Mouse (Mus musculus) kidney, adult 11 months (tissue): ENCODE measurements around the gene Nipbl.
"Not testable (repeated sequence)": the region's sequence is repeated elsewhere in the genome, so short reads cannot be mapped to it uniquely, and the experiment has no call there.

ENCODE experiments used
- DNase-seq: peaks from one replicate; pipeline ENCODE4 v3.0.0; 2022

Gene Nipbl

DNA sequence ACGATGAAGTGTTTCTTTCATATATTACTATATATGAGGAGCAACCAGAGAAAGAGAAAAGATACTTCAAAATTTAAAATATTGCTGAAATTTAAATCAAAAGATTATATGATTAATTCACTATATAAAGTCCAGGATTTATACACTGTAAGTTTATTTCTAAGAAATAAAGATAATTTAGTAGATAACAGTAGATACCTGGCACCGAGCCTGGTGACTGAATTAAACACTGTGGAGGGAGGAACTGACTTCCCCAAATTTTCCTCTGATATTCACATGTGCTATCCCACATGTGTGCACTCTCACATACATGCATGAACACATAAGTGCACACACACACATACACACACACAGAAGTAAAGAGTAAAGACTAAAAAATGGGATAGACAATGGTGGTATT is 162.1 kb downstream of the Nipbl start:
- DNase-seq = no peak

DNA sequence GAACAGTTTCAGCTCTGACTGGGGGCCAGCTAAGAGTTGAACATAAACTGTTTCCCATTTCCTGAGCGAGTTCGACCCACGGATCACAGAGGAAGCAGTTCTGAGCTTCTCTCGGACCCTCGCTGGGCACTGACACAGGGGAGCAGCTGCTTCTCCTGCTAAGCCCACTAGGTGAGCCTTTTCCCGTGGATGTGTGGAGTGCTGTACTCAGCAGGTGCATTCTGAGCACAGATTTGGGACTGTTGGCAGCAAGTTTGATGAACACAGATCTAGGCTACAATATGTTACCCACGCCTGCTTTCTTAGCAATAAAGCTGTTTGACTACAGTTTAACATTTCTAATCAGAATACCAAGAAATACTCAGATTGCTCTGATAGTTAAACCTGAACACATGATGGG is 162.6 kb downstream of the Nipbl start:
- no peak for DNase-seq

DNA sequence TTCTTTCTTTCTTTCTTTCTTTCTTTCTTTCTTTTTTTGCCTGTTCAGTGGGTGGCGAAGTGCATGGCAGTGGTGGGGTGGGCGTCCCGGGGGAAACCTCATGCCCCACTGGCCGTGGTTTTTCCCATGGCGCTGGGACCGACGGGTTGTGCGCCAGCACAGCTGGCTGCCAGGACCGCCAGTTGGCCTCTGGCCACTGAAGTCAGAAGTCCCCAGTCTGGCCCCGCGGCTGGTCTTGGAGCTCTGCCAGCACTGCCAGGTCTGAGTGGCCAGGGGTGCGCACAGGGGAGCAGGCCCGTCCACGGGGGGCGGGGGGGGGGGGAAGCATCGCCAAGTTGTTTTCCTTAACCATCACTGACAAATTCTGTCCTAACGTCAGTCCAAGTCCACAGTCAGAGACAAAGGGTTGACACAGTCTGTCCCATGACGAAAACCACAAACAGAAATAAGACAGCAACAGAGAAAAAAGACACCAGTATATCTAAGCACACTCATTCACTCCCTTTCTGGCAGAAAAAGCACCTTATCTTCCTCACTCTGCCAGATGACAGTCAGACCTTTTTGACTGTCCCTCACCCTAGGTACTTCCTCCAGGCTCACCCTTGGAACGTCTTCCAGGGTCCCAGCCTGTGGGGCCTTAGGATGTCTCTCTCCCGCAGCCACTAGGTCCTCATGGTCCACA is 164.2 kb downstream of the Nipbl start:
- peak; percentile 60 for DNase-seq

DNA sequence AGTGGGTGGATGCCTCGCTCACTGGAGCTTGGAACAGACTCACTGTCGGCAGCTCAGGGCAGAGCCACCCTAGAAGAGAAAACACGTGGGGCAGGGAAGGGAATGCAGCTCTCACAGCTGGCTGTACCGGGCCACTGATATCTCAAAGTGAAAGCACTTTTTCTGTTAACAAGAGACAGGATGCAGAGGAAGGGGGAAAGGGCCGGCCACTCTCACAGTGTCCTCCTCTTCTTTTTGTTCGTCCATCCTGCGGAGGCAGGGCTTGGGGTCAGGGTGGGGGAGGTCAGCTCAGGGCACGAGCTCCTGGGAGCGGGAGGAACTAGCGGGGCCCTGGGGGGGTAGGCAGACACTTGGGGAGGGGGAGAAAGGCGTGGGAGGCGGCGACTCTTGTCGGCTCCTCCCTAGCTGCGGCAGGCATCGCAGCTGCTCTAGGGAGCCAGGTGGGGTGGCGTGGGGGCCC is 164.9 kb downstream of the Nipbl start:
- DNase-seq = peak; percentile 21

DNA sequence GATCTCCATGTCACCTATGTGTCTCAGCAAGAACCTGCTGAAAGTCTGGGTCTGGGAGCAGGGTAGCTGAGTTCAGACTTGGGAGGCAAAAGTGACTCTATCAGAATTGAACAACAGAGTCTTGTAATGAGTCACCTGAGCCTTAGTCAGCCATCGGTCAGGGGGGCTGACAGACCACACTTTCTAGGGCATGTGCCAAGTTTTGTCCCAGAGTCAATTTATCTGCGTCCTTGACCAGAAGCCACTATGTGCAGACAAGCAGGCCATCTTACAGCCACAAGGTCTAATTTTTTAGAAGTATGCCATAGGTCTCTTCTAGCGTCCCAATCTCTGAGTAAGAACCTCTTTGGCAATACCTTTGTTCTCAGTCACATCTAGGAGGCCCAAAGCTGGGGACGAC is 166.3 kb downstream of the Nipbl start:
- not testable (repeated sequence) for DNase-seq

DNA sequence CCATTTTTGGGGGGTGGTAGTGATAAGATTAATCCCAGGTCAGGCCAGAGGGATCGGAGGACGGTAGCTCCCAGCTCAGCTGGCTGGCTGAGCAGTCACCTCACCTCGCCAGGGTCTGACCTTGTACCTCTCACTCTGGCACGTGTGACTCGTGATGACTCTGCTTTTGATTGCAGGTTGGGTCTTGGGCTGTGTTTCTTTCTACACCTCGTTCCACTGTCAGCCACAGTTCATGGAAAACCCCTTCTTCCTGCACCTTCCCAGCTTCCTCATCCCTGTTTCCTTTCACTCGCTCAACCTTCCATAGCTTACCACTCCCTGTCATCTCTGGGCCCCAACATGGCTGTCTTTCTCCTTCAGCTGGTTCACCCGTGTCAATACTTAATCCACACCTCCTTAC is 172.3 kb downstream of the Nipbl start:
- no peak for DNase-seq

DNA sequence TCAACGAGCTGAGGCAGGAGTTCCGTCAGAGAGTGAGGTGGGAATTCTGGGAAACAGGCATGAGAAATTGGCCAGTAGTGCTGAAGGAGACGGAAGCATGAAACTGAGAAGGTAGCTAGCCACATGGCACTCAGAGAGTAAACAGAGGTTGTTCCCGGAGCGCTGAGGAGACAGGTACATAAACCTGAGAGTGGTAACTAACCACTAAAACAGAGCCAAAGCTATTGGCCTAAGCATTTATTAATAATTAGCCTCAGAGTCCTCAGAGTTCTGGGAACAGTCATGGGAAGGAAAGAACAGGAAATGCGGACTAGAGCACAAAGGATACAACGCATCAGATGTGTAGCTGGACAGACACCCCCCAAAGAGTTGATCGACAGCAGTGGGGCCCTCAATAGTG is 176.0 kb downstream of the Nipbl start:
- DNase-seq = peak; percentile 14

DNA sequence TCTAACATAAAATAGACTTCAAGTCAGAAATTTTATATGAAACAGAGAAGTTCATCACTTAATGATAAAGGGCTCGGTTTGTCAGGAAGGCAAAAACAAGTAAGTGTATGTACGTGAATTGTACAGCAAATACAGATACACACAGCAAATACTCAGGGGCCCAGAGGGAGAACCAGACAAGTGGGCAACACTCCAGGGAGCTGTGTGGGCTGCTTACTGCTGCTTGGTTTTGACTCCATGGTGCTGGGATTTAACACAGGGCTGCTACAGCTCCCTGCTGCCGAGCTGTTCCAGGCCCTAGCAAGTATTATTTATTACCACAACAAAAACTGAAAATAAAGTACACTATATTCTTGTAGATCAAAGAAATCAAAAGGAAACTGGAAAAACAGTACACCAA is 177.1 kb downstream of the Nipbl start:
- no peak for DNase-seq

DNA sequence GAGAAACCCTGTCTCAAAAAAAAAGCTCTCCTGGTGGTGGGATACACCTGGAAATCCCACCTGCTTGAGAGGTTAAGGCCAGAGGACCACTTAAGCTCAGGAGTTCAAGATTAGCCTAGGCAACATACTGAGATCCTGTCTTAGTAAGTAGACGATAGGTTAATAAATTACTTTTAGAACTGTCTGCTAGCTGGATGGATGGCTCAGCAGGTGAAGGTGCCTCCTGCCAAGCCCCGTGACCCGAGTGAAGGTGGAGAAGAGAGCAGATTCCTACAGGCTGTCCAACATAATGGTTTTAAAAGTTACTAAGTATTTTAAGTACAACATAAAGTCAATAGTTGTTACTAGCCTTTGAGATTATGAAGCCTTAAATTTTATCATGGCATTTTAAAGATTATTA is 178.3 kb downstream of the Nipbl start:
- DNase-seq = peak; percentile 82
